Mouse (Mus musculus) myocyte (in vitro differentiated cells): ENCODE data around the gene Galc.

Experiments
- MAX ChIP-seq: IDR thresholded peaks from one replicate; pipeline ENCODE4 v1.6.1; 2011; ENCODE audit warnings: low read depth, mild to moderate bottlenecking, control low read depth
- POLR2A ChIP-seq: IDR thresholded peaks from one replicate; pipeline ENCODE4 v1.6.1; 2011; ENCODE audit warnings: low read depth, mild to moderate bottlenecking, control low read depth, moderate library complexity; ENCODE audit not compliant: insufficient read length

GRCm38 (mm10) chr12:98284477-98284876 lies 25.2 kb upstream of the Galc start:
- TF ChIP-seq POLR2A, result no peak
- no peak for TF ChIP-seq MAX
